Mouse (Mus musculus) ovary, adult 10 weeks (tissue): ENCODE measurements around the gene Trabd. TPM values are rescaled to one million over a fixed set of nuclear protein-coding genes. Genes with fewer than 3 reads are reported as not detected.

Source experiments
- polyA plus RNA-seq: library from polyadenylated mRNA; stranded (reverse); fragments of 350-450 nt; fragmentation: Illumina TruSeq; extraction: RNeasy Lipid Tissue Mini Kit (QIAGEN cat#74804); gene quantifications from one replicate; pipeline ENCODE4 v1.2.3, GENCODE M21; 2014

Trabd gene
- 3.3 TPM for polyA plus RNA-seq

DNA sequence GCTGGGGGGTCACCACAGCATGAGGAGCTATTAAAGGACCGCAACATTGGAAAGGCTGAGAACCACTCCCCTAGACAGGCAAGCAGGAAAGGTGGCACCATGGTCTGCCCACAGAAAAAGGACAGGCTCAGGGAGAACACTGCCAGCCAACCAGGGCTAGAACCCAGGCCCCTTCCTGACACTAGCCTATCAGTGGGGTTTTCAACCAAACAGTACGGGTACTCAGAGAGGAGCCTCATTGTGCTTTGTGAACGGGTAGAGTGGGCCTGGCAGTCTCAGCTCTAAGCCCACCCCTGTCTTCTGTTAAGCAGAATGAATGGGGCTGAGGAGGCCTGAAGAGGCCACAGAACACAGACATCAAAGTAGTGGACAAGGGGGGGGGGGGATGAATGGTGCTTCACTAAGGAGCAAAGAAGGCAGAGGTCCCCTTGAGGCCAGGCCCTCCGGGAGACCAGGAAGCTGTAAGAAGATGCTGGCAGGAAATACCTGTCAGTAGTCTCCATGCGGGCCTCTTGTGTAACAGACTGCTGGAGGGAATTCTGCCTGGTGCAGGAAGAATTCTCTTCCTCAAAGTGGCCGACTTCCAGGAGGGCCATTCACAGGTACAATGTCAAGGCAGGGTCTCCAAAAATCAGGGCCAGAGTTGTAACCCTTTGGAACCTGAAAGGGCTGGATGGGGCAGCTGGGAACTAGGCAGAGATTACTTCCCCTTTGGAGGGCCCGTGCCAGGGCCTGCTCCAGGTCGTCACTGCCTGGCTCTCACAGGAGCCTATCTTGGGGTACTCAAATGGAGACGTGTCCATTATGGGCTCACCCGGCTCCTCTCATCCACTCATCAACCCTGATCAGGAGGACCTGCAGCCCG is at the start of gene Trabd:
TSS of gene Trabd (plus strand) at position 512 of the 865 bp plus-strand sequence.

GRCm38 (mm10) chr15:89059161-89059931 is 15.6 kb upstream of the Trabd start, which contains the start of gene Panx2:
Gene Panx2 (plus strand): TSS chr15:89059734.

DNA sequence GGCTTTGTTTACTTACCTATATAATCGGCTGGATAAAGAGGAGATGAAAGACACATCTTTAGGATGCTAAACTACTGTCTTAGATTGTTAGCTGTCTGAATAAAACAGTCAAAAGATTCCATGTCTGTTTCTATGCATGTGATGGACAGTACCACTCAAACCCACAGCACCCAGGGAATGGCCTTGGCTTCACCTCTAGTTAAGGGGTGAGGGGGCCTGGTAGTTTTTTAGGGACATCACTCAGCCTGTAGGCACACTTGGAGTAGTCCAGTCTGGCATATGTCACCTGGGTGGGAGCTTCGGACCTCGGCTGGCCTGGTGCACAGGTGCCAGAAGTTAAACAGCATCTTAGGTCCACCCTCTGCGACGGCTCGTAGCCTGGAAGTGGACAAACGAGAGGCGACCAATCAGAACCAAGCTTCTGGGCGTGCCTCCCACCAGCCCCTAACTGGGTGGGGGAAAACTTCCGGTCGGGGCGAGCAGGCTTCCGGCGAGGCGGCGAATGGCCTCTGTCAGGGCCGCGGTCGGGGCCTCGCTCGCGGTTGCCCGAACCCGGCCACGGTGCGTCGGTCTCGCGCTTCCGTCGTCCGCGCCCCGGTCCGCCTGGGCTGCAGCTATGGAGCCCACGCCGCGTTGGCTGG is 13.8 kb downstream of the Trabd start, which contains the start of gene Selenoo:
TSS of gene Selenoo (plus strand) at position 478 of the 641 bp plus-strand sequence.

DNA sequence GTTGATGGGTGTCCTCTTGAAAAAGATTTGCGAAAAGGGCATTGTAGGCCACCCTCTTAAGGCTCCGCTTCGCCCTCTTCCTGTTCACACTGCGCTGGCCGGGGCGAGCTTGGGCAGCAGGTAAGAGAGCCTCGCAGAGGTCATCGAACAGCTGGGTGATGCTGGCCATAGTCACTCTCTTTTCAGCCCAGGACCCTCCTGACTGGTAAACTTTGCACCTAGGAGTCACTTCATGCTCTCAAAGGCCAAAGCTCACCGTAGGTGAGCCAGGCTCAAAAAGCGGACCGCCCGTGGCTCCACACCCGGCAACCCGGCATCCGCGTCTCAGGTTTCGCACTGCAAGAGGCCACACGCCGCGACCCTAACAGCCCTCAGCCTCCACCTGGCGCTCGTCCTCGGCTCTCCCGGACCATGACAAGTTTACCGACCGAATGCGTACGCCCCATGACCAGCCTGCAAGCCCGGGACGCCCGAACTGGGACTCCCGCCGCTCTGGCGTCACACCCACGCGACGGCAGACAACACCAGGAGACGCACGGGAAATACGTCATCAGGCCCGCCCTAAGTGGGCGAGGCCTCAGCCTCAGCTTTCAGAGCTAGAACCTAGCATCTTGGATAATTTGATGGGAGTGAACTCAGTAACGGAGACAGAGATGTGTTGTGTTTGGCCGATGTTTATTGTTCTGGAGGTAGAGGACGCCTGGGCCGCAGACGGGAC is 47.9 kb downstream of the Trabd start, which contains the start of gene Tubgcp6:
TSS of gene Tubgcp6 (minus strand) at position 464 of the 718 bp plus-strand sequence.

DNA sequence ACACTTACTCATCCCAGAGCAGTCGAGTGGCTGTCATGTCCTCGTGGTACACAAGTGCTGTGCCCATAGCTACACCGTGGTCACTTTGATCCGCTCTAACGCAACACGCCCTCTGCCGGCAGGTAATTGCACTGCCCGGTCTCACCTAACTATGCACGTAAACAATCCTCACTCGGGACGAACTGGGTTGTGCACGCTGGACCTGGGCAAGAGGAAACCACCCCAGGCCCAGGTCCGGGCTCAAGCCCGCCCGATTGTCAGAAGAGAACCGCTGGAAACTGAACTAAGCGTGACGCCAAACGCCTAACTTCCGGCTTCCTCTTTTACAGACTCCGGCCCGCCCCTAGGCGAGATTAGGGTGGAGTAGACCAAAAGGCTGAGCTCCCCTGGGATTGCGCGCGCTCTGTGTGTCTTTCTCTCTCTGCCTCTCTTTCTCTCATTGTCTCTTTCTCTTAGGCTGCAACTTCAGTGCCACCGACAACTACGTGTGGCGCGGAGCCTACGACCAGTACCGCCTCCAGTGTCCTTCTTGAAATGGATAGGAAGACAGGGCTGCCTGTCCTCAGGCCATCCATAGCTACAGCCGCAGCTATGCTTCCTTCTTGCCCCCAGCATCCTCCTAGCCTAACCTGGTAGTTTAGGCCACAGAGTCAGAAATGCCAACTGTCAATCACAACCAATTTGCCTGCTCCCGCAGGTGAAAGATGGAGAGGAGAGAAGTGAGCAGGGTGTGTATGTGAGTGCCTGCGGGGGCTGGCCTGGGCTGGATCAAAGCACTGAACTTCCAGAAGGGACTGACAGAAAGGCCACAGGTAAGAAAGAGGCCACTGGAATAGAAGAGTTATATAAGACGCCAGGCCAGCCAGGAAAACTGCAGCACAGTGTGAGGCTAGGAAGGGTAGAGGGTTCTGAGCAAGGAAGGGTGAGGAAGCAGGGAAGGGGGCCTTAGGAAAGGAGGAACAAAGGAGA is 53.7 kb downstream of the Trabd start, which contains the start of gene Hdac10:
TSS of gene Hdac10 (minus strand) at position 319 of the 969 bp plus-strand sequence.

Other genes starting within 250 kb of the Trabd start
- 1.7 TPM for gene Pim3, start 212.9 kb upstream of the Trabd start, polyA plus RNA-seq
- not detected for gene Ttll8, start 120.7 kb upstream of the Trabd start, polyA plus RNA-seq
- 0.57 TPM for gene Mlc1, start 96.1 kb upstream of the Trabd start, polyA plus RNA-seq
- 0.74 TPM for gene Mov10l1, start 92.2 kb upstream of the Trabd start, polyA plus RNA-seq
- not detected for gene Panx2, start 15.4 kb upstream of the Trabd start, polyA plus RNA-seq
- gene Selenoo, start 14.0 kb downstream of the Trabd start, polyA plus RNA-seq: 3.2 TPM
- 1.3 TPM for gene Tubgcp6, start 48.0 kb downstream of the Trabd start, polyA plus RNA-seq
- gene Hdac10, start 53.6 kb downstream of the Trabd start, polyA plus RNA-seq: not detected
- gene Mapk12, start 65.6 kb downstream of the Trabd start, polyA plus RNA-seq: not detected
- gene Mapk11, start 74.5 kb downstream of the Trabd start, polyA plus RNA-seq: not detected
- 6.7 TPM for gene Plxnb2, start 105.7 kb downstream of the Trabd start, polyA plus RNA-seq
- gene Dennd6b, start 121.4 kb downstream of the Trabd start, polyA plus RNA-seq: 0.17 TPM
- 5.9 TPM for gene Ppp6r2, start 136.4 kb downstream of the Trabd start, polyA plus RNA-seq
- 1.5 TPM for gene Sbf1, start 240.2 kb downstream of the Trabd start, polyA plus RNA-seq
- not detected for gene Adm2, start 247.6 kb downstream of the Trabd start, polyA plus RNA-seq